Mouse (Mus musculus) lung, adult 2 months (tissue): Measurements from ENCODE around the gene Aanat.

Experiments used
- CTCF ChIP-seq: fragments of 200-500 bp; IDR thresholded peaks from 2 replicates; pipeline ENCODE4 v1.5.1; 2011; ENCODE audit warnings: mild to moderate bottlenecking, low read length, control low read depth; ENCODE audit not compliant: insufficient read depth
- POLR2A ChIP-seq: fragments of 200-500 bp; IDR thresholded peaks from 2 replicates; pipeline ENCODE4 v1.6.1; 2011; ENCODE audit warnings: low read depth, mild to moderate bottlenecking, control low read depth, low read length, borderline replicate concordance; ENCODE audit errors: extremely low read depth

DNA sequence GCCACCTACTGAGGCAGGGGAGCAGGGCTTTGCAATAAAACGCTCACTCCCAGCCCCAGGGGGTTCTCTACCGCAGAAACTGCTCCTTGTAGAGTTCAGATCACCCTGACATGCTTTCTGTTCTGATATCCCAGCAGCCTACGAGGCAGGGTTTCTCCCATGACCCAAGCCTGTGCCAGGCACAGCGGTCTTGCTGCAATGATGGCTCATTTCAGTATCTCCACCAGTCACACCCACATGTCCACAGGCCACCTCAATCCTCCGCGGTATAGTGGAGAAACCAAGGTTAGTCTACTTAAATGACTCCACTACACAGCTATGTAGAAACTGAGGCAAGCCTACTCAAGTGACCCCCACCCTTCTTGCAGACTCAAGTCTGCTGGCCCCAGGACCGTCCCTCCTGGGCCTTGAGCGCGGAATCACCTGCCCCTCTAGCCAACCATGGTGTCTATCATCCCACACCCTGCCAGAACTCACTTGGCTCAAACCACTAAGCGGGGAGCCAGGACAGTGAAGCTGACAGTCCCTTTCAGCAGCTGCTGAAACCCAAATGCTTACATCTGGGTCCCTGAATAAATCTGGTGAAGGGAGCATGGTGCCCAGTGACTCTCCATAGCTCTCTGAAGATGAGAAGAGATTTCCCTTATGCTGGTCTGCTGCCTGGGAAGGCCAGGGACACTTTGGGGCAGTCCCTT, 34.5 kb downstream of the Aanat start:
- no peak for TF ChIP-seq POLR2A
- no peak for TF ChIP-seq CTCF
